9 mouse cellular contexts compared by ENCODE assay signal in the genomic region with DNA sequence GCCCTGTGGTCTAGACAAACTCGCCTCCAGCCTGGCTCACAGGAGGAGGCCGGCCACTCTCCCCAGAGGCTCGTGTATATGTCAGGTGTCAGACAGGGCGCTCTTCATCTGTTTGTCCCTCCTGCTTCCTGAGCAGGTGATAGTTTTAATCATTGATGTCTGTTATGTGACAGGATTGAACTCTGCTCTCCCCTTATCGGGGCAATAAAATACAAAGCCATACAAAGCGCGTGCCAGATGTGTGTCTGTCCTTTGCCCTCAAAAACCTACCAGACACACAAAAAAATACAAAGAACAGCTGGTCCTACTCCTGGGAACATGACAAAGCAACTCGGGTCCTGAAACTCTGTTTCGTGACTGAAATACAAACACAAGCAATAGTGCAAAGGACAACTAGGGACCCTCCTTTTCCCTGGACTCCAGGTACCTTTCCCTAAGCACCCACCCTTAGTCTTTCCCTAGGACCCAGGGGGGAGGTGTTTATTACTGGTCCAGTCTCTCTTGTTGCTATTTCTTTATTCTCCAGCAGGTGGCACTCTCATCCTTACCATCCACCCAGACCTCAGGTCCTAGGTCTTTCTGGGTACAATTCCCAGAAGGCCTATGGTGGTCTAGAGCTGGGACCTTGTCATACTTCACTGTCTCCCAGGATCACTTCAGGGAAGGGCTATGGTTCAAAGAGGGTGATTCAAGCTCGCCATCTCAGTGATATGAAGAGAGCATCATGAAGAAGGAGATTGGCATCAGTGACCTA. TPM values are rescaled to one million over a fixed set of nuclear protein-coding genes. Genes with fewer than 3 reads are reported as not detected.
DNase-seq lines count a peak whose midpoint lies in the region; ATAC-seq lines count a peak whose summit lies in the region.
"Had no signal": no experiment of that assay in that cellular context is flagged by ENCODE, and none has a peak within 500 bp of the region (broad histone marks: within the 10 kb centered on the region; RNA-seq: fewer than 3 reads in every experiment).

No protein-coding gene starts in this region.

- DNase-seq in ovary, postnatal 14 days (ENCODE audit: low spot score), result peak; percentile 36
- no peak for DNase-seq in ovary, postnatal 10 days (ENCODE audit: low spot score)
- peak; percentile 87 for DNase-seq in ZHBTc4 (ENCODE audit: low read depth, low spot score)
- DNase-seq in embryonic facial prominence, embryonic 10.5 days (ENCODE audit: low spot score), result peak; percentile 34
- peak; percentile 36 to 53 for DNase-seq in left cerebral cortex, adult 18-20 months (ENCODE audit: low spot score in 2 of 2)
- DNase-seq in natural killer cell, adult 2 months (ENCODE audit: low spot score in 2 of 2), result peak; percentile 24 to 34
- no peak for DNase-seq in T-cell, adult 2 months (ENCODE audit: low spot score)

- 35% methylated on average over 10 of the region's 10 CpGs for WGBS in embryonic facial prominence, embryonic 10.5 days
- 31% methylated on average over 10 of the region's 10 CpGs for WGBS in hindbrain, embryonic 15.5 days

- H3K4me3 ChIP-seq in embryonic facial prominence, embryonic 10.5 days, result no peak overlapping the region
- no peak overlapping the region for H3K4me3 ChIP-seq in hindbrain, embryonic 15.5 days
- H3K4me3 ChIP-seq: myocyte had no signal

- H3K27ac ChIP-seq in embryonic facial prominence, embryonic 10.5 days (replicated peaks), result no peak overlapping the region
- H3K27ac ChIP-seq in hindbrain, embryonic 15.5 days (replicated peaks), result no peak overlapping the region

- H3K4me1 ChIP-seq in embryonic facial prominence, embryonic 10.5 days, result peaks cover 18% of the 10 kb centered on the region
- peaks cover 17% of the 10 kb centered on the region for H3K4me1 ChIP-seq in hindbrain, embryonic 15.5 days (replicated peaks)

- H3K9ac ChIP-seq in hindbrain, embryonic 15.5 days, result no peak overlapping the region

- no peaks in the 10 kb centered on the region for H3K36me3 ChIP-seq in embryonic facial prominence, embryonic 10.5 days (replicated peaks)
- H3K36me3 ChIP-seq in hindbrain, embryonic 15.5 days, result no peaks in the 10 kb centered on the region

- H3K4me2 ChIP-seq in hindbrain, embryonic 15.5 days, result no peak overlapping the region

- ATAC-seq in hindbrain, embryonic 15.5 days (ENCODE audit: low FRiP score, low read depth), result peak; percentile 72; the same call in 1 of the 2 replicates

- 0 out of 2 replicates have a peak, but pooled peaks cover 2% of the 10 kb centered on the region for H3K9me3 ChIP-seq in embryonic facial prominence, embryonic 10.5 days
- H3K9me3 ChIP-seq in hindbrain, embryonic 15.5 days, result no peaks in the 10 kb centered on the region

- H3K27me3 ChIP-seq in embryonic facial prominence, embryonic 10.5 days (replicated peaks; ENCODE audit: low read depth, poor library complexity, severe bottlenecking), result peaks cover 75% of the 10 kb centered on the region
- H3K27me3 ChIP-seq in hindbrain, embryonic 15.5 days, result peaks cover 3% of the 10 kb centered on the region; the same call in 1 of the 2 replicates

RNA-seq across cellular contexts. Expression of a gene that starts 10.4 kb away (rescaled TPM):
- polyA plus RNA-seq in embryonic facial prominence, embryonic 10.5 days (2016; fragmentation: Nextera tagmentation; extraction: Ambion mirVana), result 3.7 and 4.3 TPM in 2 replicates
- 9.4 and 11.0 TPM in 2 replicates for polyA plus RNA-seq in hindbrain, embryonic 15.5 days (2015; fragmentation: Nextera tagmentation; extraction: Ambion mirVana)
- under 1 TPM; 0.86 to 0.98 TPM for total RNA-seq in left cerebral cortex, adult 18-20 months (2021)

RNA-seq across cellular contexts. Expression of a gene that starts 14.0 kb away (rescaled TPM):
- polyA plus RNA-seq in embryonic facial prominence, embryonic 10.5 days (2016; fragmentation: Nextera tagmentation; extraction: Ambion mirVana), result 4.5 and 5.3 TPM in 2 replicates
- 0.32 and 0.37 TPM in 2 replicates for polyA plus RNA-seq in hindbrain, embryonic 15.5 days (2015; fragmentation: Nextera tagmentation; extraction: Ambion mirVana)
- under 1 TPM; 0.23 to 0.46 TPM for total RNA-seq in left cerebral cortex, adult 18-20 months (2021)
- polyA plus RNA-seq: myocyte had no signal

Comparison
In these comparisons a context has a peak if more than half of its experiments do, and no peak if none do; other contexts are left out.
1. DNase-seq: peak in ovary, postnatal 14 days (single experiment), ZHBTc4 (single experiment), embryonic facial prominence, embryonic 10.5 days (single experiment), left cerebral cortex, adult 18-20 months (2 of 2) and natural killer cell, adult 2 months (2 of 2); none in ovary, postnatal 10 days (single experiment) and T-cell, adult 2 months (single experiment).